Mouse (Mus musculus) limb, embryonic 11.5 days (tissue): Measurements from ENCODE around the gene Plcb1. TPM values are rescaled to one million over a fixed set of nuclear protein-coding genes. Genes with fewer than 3 reads are reported as not detected.

ENCODE experiments used
- ATAC-seq: fragments of 200-750 bp; cut with Nextera tagmentation; 2 replicates; pipeline ENCODE4 v1.8.0; 2017; ENCODE audit warnings: low read depth; ENCODE audit not compliant: insufficient number of reproducible peaks, low FRiP score, low TSS enrichment
- DNase-seq: peaks from one replicate; pipeline ENCODE4 v3.0.0-alpha.2; 2015; ENCODE audit warnings: low spot score
- H3K27ac ChIP-seq: fragments of 300-500 bp; sonication (generic); replicated peaks from 2 replicates; pipeline ENCODE4 v1.5.1; 2014; ENCODE audit warnings: low read depth, mild to moderate bottlenecking, low read length
- H3K27me3 ChIP-seq: fragments of 300-500 bp; sonication (generic); 2 replicates; pipeline ENCODE4 v1.6.1; 2014; ENCODE audit warnings: mild to moderate bottlenecking, low read length, mixed read lengths; ENCODE audit not compliant: control insufficient read depth, insufficient read depth
- H3K36me3 ChIP-seq: fragments of 300-500 bp; sonication (generic); 2 replicates; pipeline ENCODE4 v1.6.1; 2014; ENCODE audit warnings: mild to moderate bottlenecking, low read length, moderate library complexity, mixed read lengths; ENCODE audit not compliant: control insufficient read depth, insufficient read depth
- H3K4me1 ChIP-seq: fragments of 300-500 bp; sonication (generic); 2 replicates; pipeline ENCODE4 v1.6.1; 2014; ENCODE audit warnings: low read length, mixed read lengths; ENCODE audit not compliant: control insufficient read depth, insufficient read depth
- H3K4me2 ChIP-seq: fragments of 300-500 bp; sonication (generic); 2 replicates; pipeline ENCODE4 v1.6.1; 2014; ENCODE audit warnings: low read depth, mild to moderate bottlenecking, moderate library complexity; ENCODE audit not compliant: severe bottlenecking
- H3K4me3 ChIP-seq: fragments of 300-500 bp; sonication (generic); 2 replicates; pipeline ENCODE4 v1.5.1; 2014; ENCODE audit warnings: low read depth, low read length
- H3K9ac ChIP-seq: fragments of 300-500 bp; sonication (generic); 2 replicates; pipeline ENCODE4 v1.6.1; 2014; ENCODE audit warnings: mild to moderate bottlenecking, low read length
- H3K9me3 ChIP-seq: fragments of 300-500 bp; sonication (generic); 2 replicates; pipeline ENCODE4 v1.6.1; 2016; ENCODE audit warnings: low read length; ENCODE audit not compliant: control insufficient read depth
- WGBS: fragments of 180-500 bp; shearing (Covaris S2); extraction: QIAGEN DNeasy Blood & Tissue Kit; methylation state at CpG from one replicate; pipeline ENCODE4 v1.1.7; 2014; 5-methylcytosine and 5-hydroxymethylcytosine counted together
- polyA plus RNA-seq: library from polyadenylated mRNA; unstranded; fragments of >200 nt; fragmentation: Nextera tagmentation; extraction: Ambion mirVana; gene quantifications from 2 replicates; pipeline ENCODE4 v1.2.1, GENCODE M21; 2014

The Plcb1 gene
- polyA plus RNA-seq, 1 experiment from 2014 or later: 10.4 TPM

DNA sequence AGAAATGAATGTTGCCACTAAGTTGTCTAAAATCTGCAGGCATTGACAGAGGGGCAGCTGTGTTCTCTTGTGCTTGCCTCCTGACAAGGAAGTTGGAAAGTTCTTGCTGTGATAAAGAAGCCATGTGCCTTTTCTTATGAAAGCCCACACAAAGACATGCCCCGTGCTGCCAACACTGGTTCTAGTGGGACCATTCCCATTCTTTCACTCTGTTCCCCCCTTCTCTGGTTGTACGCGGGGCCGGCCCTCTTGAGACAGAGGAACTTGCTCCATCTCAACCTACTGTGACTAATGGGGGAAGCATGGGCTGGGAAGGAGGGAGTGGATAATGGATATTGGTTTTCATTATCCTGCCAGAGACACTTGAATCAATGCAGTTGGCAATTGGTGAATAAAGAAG is 315.4 kb downstream of the Plcb1 start:
- 88% methylated on average over 4 of the region's 4 CpGs for WGBS
- DNase-seq (no peak), ATAC-seq (no peak)
- Histone ChIP-seq H3K27me3 (no peaks in the 10 kb centered on the region), H3K4me1 (no peaks in the 10 kb centered on the region), H3K9ac (no peak overlapping the region), H3K4me2 (no peak overlapping the region), H3K9me3 (no peaks in the 10 kb centered on the region), H3K27ac (no peak overlapping the region), H3K36me3 (no peaks in the 10 kb centered on the region), H3K4me3 (no peak overlapping the region)

DNA sequence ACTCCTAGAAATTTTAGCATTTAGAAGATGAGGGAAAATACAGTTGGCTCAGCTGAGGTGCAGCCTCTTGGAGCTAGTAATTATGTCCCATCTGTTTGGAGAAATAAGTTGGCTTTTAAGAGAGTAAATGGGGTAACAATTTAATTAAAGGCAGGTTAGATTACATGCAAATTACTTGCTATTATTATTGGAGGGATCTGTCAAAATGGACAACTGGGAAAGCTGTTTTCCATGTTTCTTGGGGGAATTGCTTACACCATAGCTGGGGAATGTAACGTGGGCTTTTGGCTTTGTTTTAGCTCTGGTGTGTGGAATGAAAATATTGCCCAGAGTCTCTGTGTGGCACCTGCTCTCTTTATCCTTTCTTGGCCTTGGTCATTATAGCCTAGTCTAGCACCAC is 316.1 kb downstream of the Plcb1 start:
- no peaks in the 10 kb centered on the region for H3K9me3 ChIP-seq
- H3K4me2 ChIP-seq: no peak overlapping the region
- ATAC-seq: no peak
- H3K27ac ChIP-seq: no peak overlapping the region
- H3K27me3 ChIP-seq: no peaks in the 10 kb centered on the region
- DNase-seq: no peak
- H3K4me3 ChIP-seq: no peak overlapping the region
- 80% methylated on average over 1 of the region's 1 CpGs for WGBS
- H3K4me1 ChIP-seq: no peaks in the 10 kb centered on the region
- no peak overlapping the region for H3K9ac ChIP-seq
- no peaks in the 10 kb centered on the region for H3K36me3 ChIP-seq

DNA sequence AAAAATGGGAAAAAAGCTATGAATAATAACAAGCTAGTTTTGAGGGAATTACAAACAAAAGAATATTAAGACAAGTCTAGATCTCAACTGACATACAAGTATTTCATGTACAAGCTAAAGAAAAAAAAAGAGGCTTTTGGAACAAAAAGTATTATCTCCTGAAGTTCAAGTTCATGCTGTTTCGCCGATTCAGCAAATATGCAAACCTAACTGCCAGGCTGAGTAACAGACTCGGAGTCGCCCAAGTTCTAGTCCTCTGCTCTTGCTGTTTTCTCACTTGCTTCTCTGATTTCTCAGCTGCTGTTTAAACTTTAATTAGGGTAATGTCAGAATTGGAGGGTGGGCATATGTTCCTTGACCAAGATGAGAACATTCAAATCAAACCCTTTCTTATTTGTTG is 320.8 kb downstream of the Plcb1 start:
- Histone ChIP-seq H3K9me3 (no peaks in the 10 kb centered on the region), H3K9ac (no peak overlapping the region), H3K4me3 (no peak overlapping the region), H3K27ac (no peak overlapping the region), H3K4me1 (no peaks in the 10 kb centered on the region), H3K4me2 (no peak overlapping the region), H3K36me3 (no peaks in the 10 kb centered on the region), H3K27me3 (no peaks in the 10 kb centered on the region)
- ATAC-seq (no peak), DNase-seq (no peak)
- 90% methylated on average over 4 of the region's 4 CpGs for WGBS

DNA sequence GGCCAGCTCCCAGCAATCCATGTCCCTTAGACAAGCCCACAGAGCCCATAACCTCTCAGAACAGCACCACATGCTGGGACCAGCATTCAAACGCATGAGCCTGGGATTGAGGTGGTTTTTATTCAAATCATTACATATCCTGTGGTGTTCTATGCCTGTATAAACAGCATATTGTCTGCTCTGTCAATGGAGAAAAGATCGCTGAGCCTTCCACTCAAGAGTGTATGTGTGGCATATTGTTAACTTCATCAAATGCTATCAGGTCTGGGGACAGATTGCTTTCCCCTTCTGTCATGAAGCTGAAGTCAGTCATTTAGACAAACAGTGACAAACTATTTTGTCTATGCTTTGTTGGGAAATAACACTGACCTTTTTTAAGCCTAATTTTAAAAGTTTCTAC is 322.7 kb downstream of the Plcb1 start:
- ATAC-seq (no peak), DNase-seq (no peak)
- H3K9ac ChIP-seq: no peak overlapping the region
- H3K4me3 ChIP-seq: no peak overlapping the region
- no peaks in the 10 kb centered on the region for H3K36me3 ChIP-seq
- no peaks in the 10 kb centered on the region for H3K27me3 ChIP-seq
- H3K4me1 ChIP-seq: no peaks in the 10 kb centered on the region
- H3K27ac ChIP-seq: no peak overlapping the region
- WGBS: 75% methylated on average over 2 of the region's 2 CpGs
- H3K9me3 ChIP-seq: no peaks in the 10 kb centered on the region
- H3K4me2 ChIP-seq: no peak overlapping the region

DNA sequence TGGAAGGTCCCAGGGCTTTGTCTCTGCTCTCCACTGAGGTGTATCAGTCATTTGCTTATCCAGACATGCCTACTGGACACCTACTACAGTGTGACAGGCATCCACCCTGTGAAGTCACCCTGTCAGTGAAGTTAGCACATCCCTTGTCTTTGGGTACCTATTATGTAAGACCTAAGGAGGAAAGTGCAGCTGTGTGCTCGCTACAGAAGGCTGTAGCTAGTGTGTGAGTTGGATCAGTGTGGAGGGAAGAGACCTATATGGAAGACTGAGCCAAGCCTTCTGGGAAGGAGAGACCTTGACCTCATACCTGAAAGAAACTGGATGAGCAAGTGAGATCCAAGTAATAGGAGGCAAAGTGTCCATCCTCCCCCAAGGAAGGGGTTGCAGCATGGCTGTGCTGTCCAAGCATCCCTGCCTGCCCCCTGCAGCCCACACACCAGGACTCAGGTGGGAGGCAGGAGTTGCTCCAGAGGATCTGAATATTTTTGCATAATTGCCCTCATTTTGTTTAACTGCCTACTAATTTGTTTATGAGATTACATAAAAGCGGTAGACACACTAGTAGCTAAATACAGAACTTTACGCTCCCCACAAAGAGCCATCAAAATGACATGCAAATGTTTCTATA is 328.7 kb downstream of the Plcb1 start:
- DNase-seq: no peak
- H3K36me3 ChIP-seq: no peaks in the 10 kb centered on the region
- no peak overlapping the region for H3K4me2 ChIP-seq
- H3K9ac ChIP-seq: no peak overlapping the region
- no peaks in the 10 kb centered on the region for H3K27me3 ChIP-seq
- H3K27ac ChIP-seq: no peak overlapping the region
- H3K9me3 ChIP-seq: no peaks in the 10 kb centered on the region
- ATAC-seq: no peak
- H3K4me3 ChIP-seq: no peak overlapping the region
- WGBS: 85% methylated on average over 3 of the region's 3 CpGs
- H3K4me1 ChIP-seq: no peaks in the 10 kb centered on the region

DNA sequence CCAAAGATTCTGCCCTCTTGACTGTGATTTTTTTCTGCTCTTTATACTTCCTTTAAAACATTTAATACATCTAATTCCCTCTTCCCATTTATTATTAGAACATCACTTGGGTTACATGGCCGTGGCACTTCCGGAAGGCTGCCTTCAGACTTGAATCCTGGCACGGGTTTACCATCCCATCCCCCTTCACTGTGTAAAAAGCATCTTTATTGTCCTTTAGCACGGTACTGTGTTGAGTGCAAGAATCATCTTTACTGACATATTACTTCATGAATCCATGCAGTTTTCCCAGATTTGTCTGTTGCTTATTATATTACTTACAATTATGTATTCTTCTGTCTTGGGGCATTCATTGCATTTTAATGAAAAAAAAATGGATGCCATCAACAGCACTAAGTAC is 337.2 kb downstream of the Plcb1 start:
- H3K36me3 ChIP-seq: no peaks in the 10 kb centered on the region
- H3K27me3 ChIP-seq: no peaks in the 10 kb centered on the region
- WGBS: 88% methylated on average over 4 of the region's 4 CpGs
- no peak overlapping the region for H3K4me2 ChIP-seq
- no peak overlapping the region for H3K4me3 ChIP-seq
- H3K4me1 ChIP-seq: no peaks in the 10 kb centered on the region
- H3K27ac ChIP-seq: no peak overlapping the region
- DNase-seq (no peak), ATAC-seq (no peak)
- H3K9ac ChIP-seq: no peak overlapping the region
- H3K9me3 ChIP-seq: no peaks in the 10 kb centered on the region

DNA sequence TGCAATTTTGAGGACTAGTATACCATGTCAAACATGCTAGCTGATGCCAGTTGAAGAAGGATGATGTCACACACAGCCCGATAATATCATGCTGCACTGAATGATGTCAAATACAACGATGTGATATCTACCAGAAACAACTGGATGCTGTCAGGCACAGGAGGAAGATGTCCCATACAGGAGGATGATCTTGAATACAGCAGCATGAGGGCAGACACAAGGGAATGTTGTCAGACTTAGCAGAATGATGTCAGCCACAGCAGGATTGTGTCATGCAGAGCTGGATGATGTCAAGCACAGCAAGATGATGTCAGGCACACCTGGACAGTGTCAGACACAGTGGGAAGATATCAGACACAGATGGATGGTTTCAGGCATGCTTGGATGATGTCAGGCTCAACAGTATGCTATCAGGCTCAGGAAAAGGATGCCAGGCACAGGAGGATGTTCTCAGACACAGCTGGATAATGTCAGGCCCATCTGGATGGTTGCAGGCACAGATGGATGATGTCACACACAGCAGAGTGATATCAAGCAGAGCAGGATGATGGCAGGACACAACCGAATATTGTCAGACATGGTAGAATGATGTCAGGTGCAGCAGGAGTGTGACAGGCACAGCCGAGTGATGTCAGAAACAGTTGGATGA is 338.0 kb downstream of the Plcb1 start:
- no peak overlapping the region for H3K27ac ChIP-seq
- WGBS: 87% methylated on average over 4 of the region's 4 CpGs
- ATAC-seq (no peak), DNase-seq (no peak)
- no peaks in the 10 kb centered on the region for H3K27me3 ChIP-seq
- no peaks in the 10 kb centered on the region for H3K4me1 ChIP-seq
- H3K36me3 ChIP-seq: no peaks in the 10 kb centered on the region
- H3K9ac ChIP-seq: no peak overlapping the region
- H3K4me2 ChIP-seq: no peak overlapping the region
- H3K4me3 ChIP-seq: no peak overlapping the region
- H3K9me3 ChIP-seq: no peaks in the 10 kb centered on the region

DNA sequence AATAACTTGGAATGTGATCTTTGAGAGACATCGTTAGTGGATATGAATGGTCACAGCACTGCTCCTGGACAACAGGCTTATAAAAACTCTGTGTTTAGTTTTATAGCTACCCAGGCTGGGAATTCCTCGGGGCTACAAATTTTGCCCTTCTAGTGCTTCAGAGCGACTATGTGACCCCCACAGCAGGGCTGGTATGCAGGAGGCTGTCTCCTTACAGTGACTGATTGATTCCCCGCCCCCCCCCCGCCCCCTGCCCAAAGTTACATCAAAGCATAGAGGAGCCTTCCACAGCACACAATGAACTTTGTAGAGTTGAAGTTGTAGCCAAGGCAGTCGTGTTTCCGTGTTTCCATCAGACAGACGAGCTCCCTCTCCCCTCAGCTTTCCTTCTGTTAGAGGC is 354.7 kb downstream of the Plcb1 start:
- DNase-seq (peak; percentile 31), ATAC-seq (peak; percentile 74; the same call in 1 of the 2 replicates)
- peaks cover 3% of the 10 kb centered on the region; the same call in 1 of the 2 replicates for H3K4me1 ChIP-seq
- H3K9me3 ChIP-seq: no peaks in the 10 kb centered on the region
- H3K4me2 ChIP-seq: peak overlapping the region; percentile 28
- no peaks in the 10 kb centered on the region for H3K36me3 ChIP-seq
- no peak overlapping the region for H3K4me3 ChIP-seq
- 1% methylated on average over 8 of the region's 8 CpGs for WGBS
- no peak overlapping the region; the same call in 1 of the 2 replicates for H3K27ac ChIP-seq
- no peaks in the 10 kb centered on the region for H3K27me3 ChIP-seq
- no peak overlapping the region for H3K9ac ChIP-seq

DNA sequence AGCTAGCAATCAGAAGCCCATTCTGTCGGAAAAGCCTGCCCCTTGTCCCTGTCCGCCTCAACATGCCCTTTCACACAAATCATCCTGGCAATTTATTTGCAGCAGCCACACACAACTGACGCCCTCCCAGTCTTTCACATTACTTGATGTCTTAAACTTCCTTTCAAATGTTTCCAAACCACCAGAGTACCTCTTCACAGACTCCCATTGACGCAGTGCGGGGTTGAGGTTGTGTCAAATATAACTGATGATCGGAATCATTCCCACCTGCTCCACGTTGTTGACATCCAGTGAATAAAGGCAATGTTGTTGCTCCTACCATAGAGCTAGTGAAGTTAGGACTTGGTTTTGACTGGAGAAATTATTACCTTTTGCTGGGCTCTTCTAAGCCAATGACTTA is 366.4 kb downstream of the Plcb1 start:
- no peaks in the 10 kb centered on the region for H3K9me3 ChIP-seq
- no peak overlapping the region for H3K4me2 ChIP-seq
- no peak overlapping the region for H3K27ac ChIP-seq
- 55% methylated on average over 7 of the region's 7 CpGs for WGBS
- no peak overlapping the region for H3K4me3 ChIP-seq
- no peak overlapping the region for H3K9ac ChIP-seq
- no peaks in the 10 kb centered on the region for H3K36me3 ChIP-seq
- H3K4me1 ChIP-seq: no peaks in the 10 kb centered on the region
- DNase-seq (peak; percentile 44), ATAC-seq (peak; percentile 57; the same call in 1 of the 2 replicates)
- no peaks in the 10 kb centered on the region for H3K27me3 ChIP-seq
